Mouse (Mus musculus) lung, adult 2 months (tissue): Measurements from ENCODE around the gene Cela2a.

Experiments used
- CTCF ChIP-seq: fragments of 200-500 bp; IDR thresholded peaks from 2 replicates; pipeline ENCODE4 v1.5.1; 2011; ENCODE audit warnings: mild to moderate bottlenecking, low read length, control low read depth; ENCODE audit not compliant: insufficient read depth
- POLR2A ChIP-seq: fragments of 200-500 bp; IDR thresholded peaks from 2 replicates; pipeline ENCODE4 v1.6.1; 2011; ENCODE audit warnings: low read depth, mild to moderate bottlenecking, control low read depth, low read length, borderline replicate concordance; ENCODE audit errors: extremely low read depth

DNA sequence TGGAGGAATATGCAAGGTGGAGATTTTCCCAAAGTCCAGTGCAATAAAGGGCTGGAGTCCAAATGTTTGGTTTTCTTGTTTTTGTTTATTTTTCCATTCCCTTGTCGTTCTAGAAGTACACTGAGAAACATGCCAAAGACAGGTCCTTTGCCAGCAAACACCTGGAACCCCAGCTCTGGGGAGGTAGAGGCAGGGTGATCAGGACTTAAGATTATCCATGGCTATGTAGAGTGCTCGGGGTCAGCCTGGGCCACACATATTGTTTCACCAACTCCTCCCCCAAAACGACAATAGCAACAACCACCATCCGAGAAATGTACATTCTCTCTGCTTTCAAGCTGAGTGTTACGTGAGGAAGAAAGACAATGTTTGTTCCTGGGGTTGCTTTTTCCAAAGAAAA is at the start of gene Cela2a:
- TF ChIP-seq CTCF (no peak), POLR2A (no peak)
